Mouse (Mus musculus) monocyte, adult 5-6 weeks (primary cell): ENCODE measurements around the gene Lamb1. TPM values are rescaled to one million over a fixed set of nuclear protein-coding genes. Genes with fewer than 3 reads are reported as not detected.

Source experiments
- ATAC-seq: fragments of 153-309, 156-312 bp; replicated peaks from 2 replicates; pipeline ENCODE4 v1.8.0; 2017; ENCODE audit warnings: mild to moderate bottlenecking; ENCODE audit not compliant: low TSS enrichment, insufficient number of reproducible peaks, severe bottlenecking, poor library complexity, low FRiP score
- total RNA-seq: library from RNA; stranded (forward); fragments of 200-1000, 200-491, 200-594 nt; gene quantifications from 3 replicates; pipeline ENCODE4 v1.2.3, GENCODE M21; 2017

The Lamb1 gene
- total RNA-seq, 1 experiment from 2014 or later, result 0.86 TPM

DNA sequence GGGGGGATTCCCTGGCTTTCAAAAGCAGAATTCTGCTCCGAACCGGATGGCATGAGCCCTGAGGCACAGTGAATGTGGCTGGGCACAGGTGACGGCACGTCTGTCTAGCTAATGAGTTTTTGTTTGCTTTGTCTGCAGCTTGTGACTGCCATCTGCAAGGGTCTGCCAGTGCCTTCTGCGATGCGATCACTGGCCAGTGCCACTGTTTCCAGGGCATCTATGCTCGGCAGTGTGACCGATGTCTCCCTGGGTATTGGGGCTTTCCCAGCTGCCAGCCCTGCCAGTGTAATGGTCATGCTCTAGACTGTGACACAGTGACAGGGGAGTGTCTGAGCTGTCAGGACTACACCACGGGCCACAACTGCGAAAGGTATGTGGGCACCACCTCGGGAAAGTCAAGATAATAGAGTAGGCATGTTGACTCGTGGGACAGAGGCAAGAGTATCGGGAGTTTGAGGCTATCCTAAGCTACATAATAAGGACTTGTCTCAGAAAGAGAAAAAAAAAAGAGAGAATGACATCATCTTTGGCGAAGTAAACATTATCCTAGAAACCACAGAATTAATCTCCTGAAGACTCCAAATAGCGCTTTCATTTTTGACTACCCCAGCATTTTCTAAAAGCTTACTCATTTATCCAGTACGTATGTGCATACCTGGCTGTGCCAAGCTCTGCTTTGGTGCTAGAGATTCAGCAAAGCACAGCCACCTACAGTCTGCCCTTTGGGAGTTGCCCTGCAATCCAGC, 37.9 kb downstream of the Lamb1 start:
- ATAC-seq, result no peak

DNA sequence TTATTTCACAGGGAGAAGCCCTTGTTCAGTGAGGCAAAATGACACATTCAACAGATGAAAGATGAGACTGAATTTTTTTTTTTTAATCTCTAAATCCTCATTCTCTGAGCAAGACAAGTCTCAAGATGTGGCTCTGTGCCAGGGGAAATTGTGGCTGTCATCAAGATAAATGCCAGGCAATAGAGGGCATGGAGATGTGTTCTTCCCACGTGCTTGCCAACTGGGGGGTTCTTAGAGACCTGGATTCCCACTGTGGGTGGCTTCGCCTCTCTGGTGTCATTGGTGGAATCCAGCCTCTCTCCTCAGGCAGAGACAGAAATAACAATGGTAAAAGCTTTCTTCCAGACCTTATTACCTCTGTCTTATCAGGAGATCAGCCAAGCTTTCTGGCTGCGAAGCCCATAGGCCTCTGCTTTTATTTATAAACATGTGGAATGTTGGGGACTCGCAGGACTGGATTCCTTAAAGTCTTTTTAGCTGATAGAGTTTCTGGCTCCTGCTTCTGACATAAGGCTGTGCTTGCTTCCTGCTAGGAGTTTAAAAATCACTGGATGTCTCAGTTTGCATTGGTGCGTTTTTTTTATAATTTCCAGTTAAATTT, 41.1 kb downstream of the Lamb1 start:
- ATAC-seq, result no peak

DNA sequence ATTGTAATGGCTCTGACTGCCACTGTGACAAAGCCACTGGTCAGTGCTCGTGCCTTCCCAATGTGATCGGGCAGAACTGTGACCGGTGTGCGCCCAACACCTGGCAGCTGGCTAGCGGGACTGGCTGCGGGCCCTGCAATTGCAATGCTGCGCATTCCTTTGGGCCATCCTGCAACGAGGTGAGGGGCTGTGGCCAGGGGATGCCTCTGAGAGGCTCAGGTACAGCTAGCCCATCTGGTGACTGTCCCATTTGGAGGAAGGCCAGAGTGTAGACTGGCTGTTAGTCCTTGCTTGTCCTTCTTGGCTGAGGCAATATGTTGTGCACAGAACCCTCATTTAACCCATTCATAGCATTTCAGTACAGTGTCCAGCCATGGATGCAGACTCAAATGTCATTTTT, 42.0 kb downstream of the Lamb1 start:
- no peak for ATAC-seq

DNA sequence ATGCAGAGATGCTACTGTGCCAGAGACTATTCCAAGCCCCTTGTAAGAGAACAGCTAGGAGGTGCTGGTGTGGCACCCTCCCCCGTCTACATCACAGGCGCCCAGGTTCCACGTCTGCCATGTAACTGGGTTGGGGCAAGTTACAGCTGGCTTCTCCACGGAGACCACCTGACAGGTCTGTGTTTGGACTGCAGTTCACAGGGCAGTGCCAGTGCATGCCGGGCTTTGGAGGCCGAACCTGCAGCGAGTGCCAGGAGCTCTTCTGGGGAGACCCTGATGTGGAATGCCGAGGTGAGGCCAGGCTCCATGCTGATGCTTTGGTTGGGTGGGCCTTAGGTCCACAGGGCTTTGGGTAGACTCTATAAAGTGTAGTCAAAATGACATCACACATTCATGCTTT, 42.7 kb downstream of the Lamb1 start:
- no peak for ATAC-seq

DNA sequence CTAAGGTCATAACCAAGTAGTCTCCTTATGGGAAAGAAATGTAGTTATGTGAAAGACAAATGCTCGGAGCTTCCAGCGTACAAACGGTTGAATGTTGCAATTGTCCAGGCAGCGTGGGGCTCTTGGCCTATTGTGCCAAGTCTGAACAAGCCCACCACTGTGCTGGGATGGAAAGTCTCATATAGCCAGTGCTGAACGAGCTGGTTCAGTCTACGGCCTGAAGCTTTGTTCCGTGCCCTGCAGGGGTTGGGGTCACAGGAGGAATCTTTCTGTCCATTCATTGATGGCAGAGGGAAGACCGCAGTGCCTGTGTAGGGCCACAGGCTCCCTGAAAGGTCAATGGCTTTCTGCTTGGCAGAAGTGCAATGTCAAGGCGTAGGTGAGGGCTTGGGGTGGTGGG, 45.7 kb downstream of the Lamb1 start:
- no peak for ATAC-seq

DNA sequence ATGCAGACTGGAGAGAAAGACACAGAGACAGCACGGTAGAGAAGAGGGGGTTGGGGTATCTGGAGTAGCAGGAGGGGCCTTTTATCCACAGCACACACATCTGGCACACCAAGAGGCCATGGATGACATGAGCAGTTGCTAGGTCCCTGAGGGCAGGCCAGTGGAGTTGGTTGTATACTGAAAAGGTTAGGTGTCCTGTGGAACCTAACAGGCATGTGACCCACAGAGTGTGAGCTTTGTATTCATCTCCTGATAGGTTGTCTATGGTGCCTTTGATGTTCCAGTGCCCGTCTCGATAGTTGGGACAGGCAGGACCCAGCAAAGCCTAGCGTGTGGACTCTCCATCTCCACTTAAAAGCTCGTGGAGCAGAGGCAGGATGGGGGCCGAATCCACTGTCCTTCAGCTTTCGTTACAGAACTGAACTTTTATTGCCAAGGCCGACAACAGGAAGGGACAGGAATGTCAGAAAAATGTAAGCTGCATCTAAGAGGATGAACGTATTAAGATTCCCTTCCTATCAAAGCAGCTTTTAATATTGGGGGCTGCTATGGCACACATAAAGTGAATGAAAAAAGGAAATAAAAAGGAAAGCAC, 46.7 kb downstream of the Lamb1 start:
- no peak for ATAC-seq

DNA sequence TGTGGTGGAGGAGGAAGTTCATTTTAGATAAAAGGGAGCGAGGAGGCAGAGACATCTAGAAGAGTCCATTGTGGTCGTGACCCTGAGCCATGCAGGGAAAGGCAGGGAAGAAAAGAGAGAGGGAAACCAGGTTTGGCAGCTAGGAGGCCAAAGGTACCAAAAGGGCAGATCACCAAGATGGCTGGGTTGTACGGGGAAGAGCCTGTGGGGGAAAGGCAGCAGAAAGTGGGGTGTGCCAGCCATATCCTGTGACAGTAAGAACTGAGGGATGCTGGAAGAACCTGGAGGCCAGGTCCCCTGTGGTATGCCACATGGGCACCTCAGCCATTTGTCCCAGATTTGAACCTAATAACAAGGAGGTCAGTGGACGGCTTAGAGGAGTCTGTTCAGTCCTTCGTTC, 47.2 kb downstream of the Lamb1 start:
- ATAC-seq, result no peak

DNA sequence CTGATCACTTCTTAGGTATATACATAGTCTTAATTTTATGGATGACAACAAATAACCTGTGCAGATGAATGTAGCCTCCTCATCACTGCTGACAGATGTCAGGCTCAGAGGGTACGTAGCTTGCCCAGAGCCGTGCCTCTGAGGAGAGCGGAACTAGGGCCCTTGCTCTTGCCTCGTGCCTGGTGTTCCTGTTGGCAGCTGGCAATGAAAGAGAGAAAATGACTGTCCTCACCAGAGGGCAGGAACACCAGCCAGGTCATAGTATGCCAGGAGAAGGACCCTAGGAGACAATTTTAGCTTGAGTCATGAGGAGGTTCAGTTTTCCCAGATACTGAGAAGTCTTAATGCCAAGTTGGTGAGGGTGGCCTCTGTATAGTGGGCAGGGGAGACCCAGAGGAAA, 48.1 kb downstream of the Lamb1 start:
- ATAC-seq, result no peak

DNA sequence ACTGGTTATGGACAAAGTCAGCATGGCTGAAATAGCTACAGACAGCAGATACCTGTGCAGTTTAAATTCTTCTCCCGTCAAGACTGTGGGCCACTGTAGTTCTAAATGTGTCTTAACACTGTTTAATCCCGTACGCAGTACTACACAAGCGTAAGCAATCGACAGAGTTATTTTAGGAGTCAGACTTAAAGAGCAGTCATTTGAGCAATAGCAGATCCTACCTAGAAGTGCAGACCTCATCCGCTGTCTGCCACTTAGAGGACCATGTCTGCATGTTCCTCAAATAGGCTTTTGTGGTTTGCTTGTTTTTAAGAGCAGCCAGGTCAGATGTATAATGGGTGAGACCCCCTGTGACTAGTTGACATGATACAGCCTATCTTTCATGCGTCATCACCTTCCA, 49.3 kb downstream of the Lamb1 start:
- no peak for ATAC-seq

DNA sequence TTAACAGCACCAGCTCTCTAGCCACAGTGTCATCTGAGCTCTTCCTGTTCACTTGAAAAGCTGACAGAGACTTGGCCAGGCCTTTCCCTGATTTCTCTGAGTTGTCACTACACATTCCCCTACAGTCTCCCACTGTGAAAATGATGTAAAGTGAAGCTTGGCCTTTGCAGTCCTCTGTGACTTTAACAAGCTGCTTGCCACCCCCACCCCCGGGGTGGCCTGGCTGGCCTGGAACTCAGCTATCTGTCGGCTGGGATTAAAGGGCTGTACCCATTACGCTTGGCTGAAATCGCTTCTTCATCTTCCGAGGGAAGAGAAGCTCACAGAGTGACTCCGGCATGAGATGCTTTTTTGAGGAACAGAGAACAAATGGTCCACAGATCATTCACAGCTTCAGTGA, 50.9 kb downstream of the Lamb1 start:
- ATAC-seq, result no peak

DNA sequence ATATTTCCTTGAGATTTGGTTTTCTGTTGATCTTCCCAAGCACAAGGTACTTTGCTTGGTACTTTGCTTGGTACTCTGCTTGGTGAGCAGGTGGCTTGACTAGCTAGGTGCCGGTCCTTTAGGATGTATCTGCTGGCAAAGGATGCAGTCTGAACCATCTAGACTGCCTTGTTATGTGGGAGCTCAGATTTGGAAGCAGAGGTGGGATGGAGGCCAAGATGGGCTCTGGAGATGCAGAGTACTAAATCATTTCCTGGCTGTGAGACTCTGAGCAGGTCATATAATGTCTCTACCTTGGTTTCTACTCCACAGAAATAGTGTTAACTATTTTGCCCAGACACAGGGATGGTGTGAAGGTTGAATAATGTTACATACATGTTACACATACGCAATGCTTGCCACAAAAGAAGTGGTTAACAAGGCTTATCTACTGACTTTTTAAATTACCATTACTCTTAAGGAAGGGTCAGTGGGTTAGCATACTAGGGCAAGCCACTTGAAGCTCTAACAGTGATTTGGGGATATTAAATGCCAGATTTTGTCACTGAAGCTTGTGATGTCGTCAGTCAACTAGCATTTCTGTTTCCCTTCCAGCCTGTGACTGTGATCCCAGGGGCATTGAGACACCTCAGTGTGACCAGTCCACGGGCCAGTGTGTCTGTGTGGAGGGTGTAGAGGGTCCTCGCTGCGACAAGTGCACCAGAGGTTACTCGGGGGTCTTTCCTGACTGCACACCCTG, 52.8 kb downstream of the Lamb1 start:
- no peak for ATAC-seq

DNA sequence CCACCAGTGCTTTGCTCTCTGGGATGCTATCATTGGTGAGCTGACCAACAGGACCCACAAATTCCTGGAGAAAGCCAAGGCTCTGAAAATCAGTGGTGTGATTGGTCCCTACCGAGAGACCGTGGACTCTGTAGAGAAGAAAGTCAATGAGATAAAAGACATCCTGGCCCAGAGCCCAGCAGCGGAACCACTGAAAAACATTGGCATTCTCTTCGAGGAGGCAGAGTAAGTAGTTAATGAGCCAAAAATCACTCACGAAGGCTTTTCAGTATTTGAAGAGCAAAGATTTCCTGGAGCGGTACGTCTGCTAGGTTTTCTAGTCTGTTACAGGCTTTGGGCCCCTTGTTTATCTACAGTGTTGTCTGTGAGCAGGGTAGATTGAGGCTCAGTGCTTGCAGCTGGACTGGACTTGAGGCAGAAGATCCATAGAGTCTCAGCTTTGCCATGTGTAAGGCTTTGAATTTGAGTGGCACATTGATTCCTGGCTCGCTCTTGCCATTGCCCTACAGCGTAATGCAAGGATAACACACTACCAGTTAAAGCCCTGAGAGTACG, 53.5 kb downstream of the Lamb1 start:
- no peak for ATAC-seq

DNA sequence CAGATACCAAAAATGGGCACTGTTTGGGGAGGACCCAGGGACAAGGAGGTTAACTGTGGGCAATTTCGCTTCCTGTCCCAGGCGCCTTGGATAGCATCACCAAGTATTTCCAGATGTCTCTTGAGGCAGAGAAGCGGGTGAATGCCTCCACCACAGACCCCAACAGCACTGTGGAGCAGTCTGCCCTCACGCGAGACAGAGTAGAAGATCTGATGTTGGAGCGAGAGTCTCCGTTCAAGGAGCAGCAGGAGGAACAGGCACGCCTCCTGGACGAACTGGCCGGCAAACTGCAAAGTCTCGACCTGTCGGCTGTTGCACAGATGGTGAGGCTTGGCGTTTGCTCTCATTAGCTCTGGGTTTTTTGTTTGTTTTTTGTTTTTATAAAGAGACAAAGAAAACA, 55.8 kb downstream of the Lamb1 start:
- ATAC-seq, result no peak

DNA sequence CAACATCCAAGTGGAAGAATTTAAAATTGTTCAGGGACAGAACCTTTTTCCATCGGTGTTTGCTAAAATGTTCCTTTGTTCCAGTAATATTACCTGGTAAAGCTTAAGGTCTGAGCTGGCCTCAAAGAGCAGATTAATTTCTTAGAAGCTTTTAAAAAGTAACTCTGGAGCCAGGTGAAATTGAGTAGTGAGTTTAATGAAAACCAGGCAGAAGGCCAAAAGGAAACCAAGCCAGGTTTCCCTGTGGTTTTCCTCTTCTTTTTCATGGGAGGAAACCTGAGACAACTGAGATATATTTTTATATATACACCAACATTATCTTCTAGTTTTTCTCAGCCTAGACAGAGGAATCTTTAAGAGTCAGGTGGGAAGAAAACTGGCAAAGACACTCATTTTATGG, 56.5 kb downstream of the Lamb1 start:
- ATAC-seq, result no peak

DNA sequence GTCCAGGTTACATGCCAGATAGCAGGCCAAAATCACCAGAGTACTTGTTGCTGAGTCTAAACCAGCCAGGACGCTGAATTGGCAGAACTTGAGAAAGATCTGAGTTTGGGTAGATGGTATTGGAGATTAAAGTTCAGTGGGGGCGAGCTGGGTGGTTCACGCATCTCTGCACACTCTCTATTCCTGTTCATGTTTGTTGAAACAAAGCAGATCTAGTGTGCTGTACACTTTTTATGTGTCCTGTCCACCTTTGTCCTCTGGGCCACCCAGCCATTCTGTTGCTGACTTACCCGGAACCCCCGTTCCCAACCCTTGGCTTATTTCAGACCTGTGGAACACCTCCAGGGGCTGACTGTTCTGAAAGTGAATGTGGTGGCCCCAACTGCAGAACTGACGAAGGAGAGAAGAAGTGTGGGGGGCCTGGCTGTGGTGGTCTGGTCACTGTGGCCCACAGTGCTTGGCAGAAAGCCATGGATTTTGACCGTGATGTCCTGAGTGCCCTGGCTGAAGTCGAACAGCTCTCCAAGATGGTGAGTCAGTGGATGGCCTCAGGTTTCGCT, 58.2 kb downstream of the Lamb1 start:
- ATAC-seq, result no peak

DNA sequence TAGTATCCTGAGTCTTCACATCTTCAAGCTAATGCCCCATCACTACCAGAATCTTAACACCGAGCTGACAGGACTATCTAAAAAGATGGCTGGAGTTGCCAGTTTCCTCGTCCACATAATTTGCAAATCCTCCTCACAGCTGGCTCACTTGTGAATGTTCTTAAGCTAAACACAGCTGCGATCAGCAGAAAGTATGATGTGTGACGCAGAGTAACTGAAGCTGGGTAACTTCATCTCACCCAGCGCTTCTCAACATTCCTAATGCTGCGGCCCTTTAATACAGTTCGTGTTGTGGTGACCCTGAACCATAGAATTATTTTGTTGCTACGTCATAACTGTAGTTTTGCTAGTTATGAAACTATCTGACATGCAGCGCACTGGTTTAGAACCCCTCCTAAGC, 62.1 kb downstream of the Lamb1 start:
- ATAC-seq, result no peak

DNA sequence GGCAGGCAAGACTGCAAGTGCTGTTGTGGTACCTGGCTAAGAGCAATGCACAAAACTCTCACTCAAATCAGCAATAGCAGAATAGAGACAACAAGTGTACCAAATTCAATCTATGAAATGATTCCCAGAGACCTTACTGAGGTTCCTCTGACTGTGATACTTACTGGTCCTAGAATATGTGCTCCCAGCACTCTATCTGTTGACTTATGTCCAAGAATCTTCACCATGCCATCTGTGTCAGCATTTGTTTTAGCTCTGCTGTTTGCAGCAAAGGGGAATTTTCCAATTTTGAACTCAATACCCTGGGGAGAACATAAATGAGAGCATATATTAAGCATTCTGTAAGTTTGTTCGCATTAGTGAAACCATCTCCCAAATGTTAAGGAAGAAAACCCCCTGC, 68.2 kb downstream of the Lamb1 start:
- ATAC-seq, result no peak

DNA sequence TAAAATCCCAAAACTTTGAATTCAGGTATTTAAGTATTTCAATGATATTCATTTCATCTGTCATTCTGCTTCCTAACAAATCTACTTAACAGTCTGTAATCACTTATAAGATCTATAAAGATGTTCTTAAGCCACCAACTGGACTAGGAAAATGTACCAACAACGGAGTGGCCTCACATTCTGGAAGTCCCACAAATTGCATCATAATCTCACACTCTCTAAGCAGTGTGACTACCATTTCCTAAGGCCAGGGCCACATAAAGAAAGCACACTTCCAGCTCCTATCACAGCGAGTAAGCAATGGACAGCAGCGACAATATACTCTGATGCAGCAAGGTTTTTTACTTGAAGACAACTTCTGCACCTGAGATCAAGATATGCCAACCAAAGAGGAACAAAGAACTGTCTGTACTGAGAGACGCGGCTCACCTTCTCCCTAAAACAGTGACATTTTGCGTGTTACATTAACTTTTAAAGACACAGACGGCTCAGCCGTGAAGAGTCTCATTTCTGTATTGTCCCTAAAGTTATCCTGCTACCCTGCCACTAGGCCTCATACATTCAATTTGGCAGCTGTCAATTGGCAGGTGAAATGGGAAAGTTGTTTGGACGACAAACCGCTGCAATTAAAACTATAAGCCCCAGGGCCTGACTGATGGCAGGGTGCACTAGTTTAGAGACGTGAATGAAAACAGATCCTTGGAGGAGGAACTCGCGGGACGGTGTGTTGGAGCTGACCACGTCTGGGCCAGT, 85.3 kb downstream of the Lamb1 start:
- ATAC-seq, result no peak
